Mouse (Mus musculus) forebrain, embryonic 13.5 days (tissue): ENCODE data around the gene Dhx32. TPM values are rescaled to one million over a fixed set of nuclear protein-coding genes. Genes with fewer than 3 reads are reported as not detected.

Experiments used
- ATAC-seq: fragments of 200-750 bp; cut with Nextera tagmentation; 2 replicates; pipeline ENCODE4 v1.8.0; 2017
- H3K27ac ChIP-seq: fragments of 300-500 bp; sonication (generic); 2 replicates; pipeline ENCODE4 v1.5.1; 2015; ENCODE audit warnings: inconsistent platforms, mild to moderate bottlenecking, moderate library complexity
- H3K27me3 ChIP-seq: fragments of 300-500 bp; sonication (generic); 2 replicates; pipeline ENCODE4 v1.6.1; 2015; ENCODE audit warnings: mild to moderate bottlenecking, inconsistent platforms
- H3K36me3 ChIP-seq: fragments of 300-500 bp; sonication (generic); 2 replicates; pipeline ENCODE4 v1.6.1; 2015; ENCODE audit warnings: mild to moderate bottlenecking, inconsistent platforms; ENCODE audit not compliant: poor library complexity, severe bottlenecking
- H3K4me1 ChIP-seq: fragments of 300-500 bp; sonication (generic); 2 replicates; pipeline ENCODE4 v1.6.1; 2015; ENCODE audit warnings: inconsistent platforms
- H3K4me2 ChIP-seq: fragments of 300-500 bp; sonication (generic); 2 replicates; pipeline ENCODE4 v1.6.1; 2015; ENCODE audit warnings: inconsistent platforms, mild to moderate bottlenecking, moderate library complexity
- H3K4me3 ChIP-seq: fragments of 300-500 bp; sonication (generic); 2 replicates; pipeline ENCODE4 v1.5.1; 2015; ENCODE audit warnings: mild to moderate bottlenecking, inconsistent platforms
- H3K9ac ChIP-seq: fragments of 300-500 bp; sonication (generic); 2 replicates; pipeline ENCODE4 v1.6.1; 2015; ENCODE audit warnings: mild to moderate bottlenecking, inconsistent platforms
- H3K9me3 ChIP-seq: fragments of 300-500 bp; sonication (generic); replicated peaks from 2 replicates; pipeline ENCODE4 v1.6.1; 2016; ENCODE audit warnings: inconsistent platforms
- WGBS: fragments of 180-500 bp; shearing (Covaris S2); methylation state at CpG from one replicate; pipeline ENCODE4 v1.1.7; 2015; 5-methylcytosine and 5-hydroxymethylcytosine counted together
- polyA plus RNA-seq: library from polyadenylated mRNA; unstranded; fragments of >200 nt; fragmentation: Nextera tagmentation; extraction: Ambion mirVana; gene quantifications from 2 replicates; pipeline ENCODE4 v1.2.1, GENCODE M21; 2015

Gene Dhx32
- polyA plus RNA-seq, 1 experiment from 2014 or later: 45.7 TPM

- no peaks in the 10 kb centered on the region for H3K9me3 ChIP-seq
- no peaks in the 10 kb centered on the region; the same call in 1 of the 2 replicates for H3K36me3 ChIP-seq
- WGBS: 95% methylated on average over 8 of the region's 8 CpGs
- H3K9ac ChIP-seq: no peak overlapping the region
- no peak for ATAC-seq
- H3K4me3 ChIP-seq: no peak overlapping the region
- 0 out of 2 replicates have a peak, but pooled peaks cover 4% of the 10 kb centered on the region for H3K4me1 ChIP-seq
- no peaks in the 10 kb centered on the region for H3K27me3 ChIP-seq
- no peak overlapping the region for H3K27ac ChIP-seq
- no peak overlapping the region for H3K4me2 ChIP-seq
Measured at GRCm38 (mm10) chr7:133678716-133679115, 103.8 kb downstream of the Dhx32 start.

GRCm38 (mm10) chr7:133676002-133676401 lies 106.5 kb downstream of the Dhx32 start:
- 67% methylated on average over 9 of the region's 9 CpGs for WGBS
- Histone ChIP-seq H3K4me3 (no peak overlapping the region), H3K4me1 (0 out of 2 replicates have a peak, but pooled peaks cover 4% of the 10 kb centered on the region), H3K36me3 (peaks cover 25% of the 10 kb centered on the region), H3K4me2 (no peak overlapping the region), H3K27me3 (no peaks in the 10 kb centered on the region), H3K27ac (no peak overlapping the region), H3K9me3 (no peaks in the 10 kb centered on the region), H3K9ac (no peak overlapping the region)
- no peak for ATAC-seq

Other genes with a start within 250 kb of the Dhx32 start
- gene Tex36, start 180.6 kb downstream of the Dhx32 start, polyA plus RNA-seq: not detected in 2 replicates
- 22.4 and 25.3 TPM in 2 replicates for gene Edrf1, start 145.2 kb downstream of the Dhx32 start, polyA plus RNA-seq
- gene Mmp21, start 102.7 kb downstream of the Dhx32 start, polyA plus RNA-seq: 0.23 TPM in 1 of 2 replicates, not detected in the other
- gene Bccip, start 73.4 kb downstream of the Dhx32 start, polyA plus RNA-seq: 139 and 149 TPM in 2 replicates
- gene Uros, start 72.7 kb downstream of the Dhx32 start, polyA plus RNA-seq: 46.2 and 48.7 TPM in 2 replicates
- 1.8 and 2.9 TPM in 2 replicates for gene Fank1, start 5.9 kb downstream of the Dhx32 start, polyA plus RNA-seq